Mouse (Mus musculus) limb, embryonic 12.5 days (tissue): ENCODE data around the gene Mgat5. TPM values are rescaled to one million over a fixed set of nuclear protein-coding genes. Genes with fewer than 3 reads are reported as not detected.

Experiments
- ATAC-seq: fragments of 200-750 bp; cut with Nextera tagmentation; 2 replicates; pipeline ENCODE4 v1.8.0; 2017; ENCODE audit warnings: low read depth, moderate TSS enrichment; ENCODE audit not compliant: insufficient number of reproducible peaks, insufficient read depth, low FRiP score, low TSS enrichment
- H3K27ac ChIP-seq: fragments of 300-500 bp; sonication (generic); 2 replicates; pipeline ENCODE4 v1.5.1; 2016; ENCODE audit warnings: mild to moderate bottlenecking, moderate library complexity
- H3K27me3 ChIP-seq: fragments of 300-500 bp; sonication (generic); 2 replicates; pipeline ENCODE4 v1.6.1; 2016; ENCODE audit warnings: mild to moderate bottlenecking, moderate library complexity
- H3K36me3 ChIP-seq: fragments of 300-500 bp; sonication (generic); 2 replicates; pipeline ENCODE4 v1.6.1; 2016; ENCODE audit warnings: mild to moderate bottlenecking, moderate library complexity
- H3K4me1 ChIP-seq: fragments of 300-500 bp; sonication (generic); replicated peaks from 2 replicates; pipeline ENCODE4 v1.6.1; 2016
- H3K4me2 ChIP-seq: fragments of 300-500 bp; sonication (generic); 2 replicates; pipeline ENCODE4 v1.6.1; 2016; ENCODE audit warnings: mild to moderate bottlenecking, moderate library complexity
- H3K4me3 ChIP-seq: fragments of 300-500 bp; sonication (generic); replicated peaks from 2 replicates; pipeline ENCODE4 v1.5.1; 2016; ENCODE audit warnings: mild to moderate bottlenecking
- H3K9ac ChIP-seq: fragments of 300-500 bp; sonication (generic); replicated peaks from 2 replicates; pipeline ENCODE4 v1.6.1; 2016; ENCODE audit warnings: mild to moderate bottlenecking, moderate library complexity
- H3K9me3 ChIP-seq: fragments of 300-500 bp; sonication (generic); 2 replicates; pipeline ENCODE4 v1.6.1; 2016; ENCODE audit warnings: mild to moderate bottlenecking, moderate library complexity
- WGBS: fragments of 180-500 bp; shearing (Covaris S2); methylation state at CpG from one replicate; pipeline ENCODE4 v1.1.7; 2016; 5-methylcytosine and 5-hydroxymethylcytosine counted together
- polyA plus RNA-seq: library from polyadenylated mRNA; unstranded; fragments of >200 nt; fragmentation: Nextera tagmentation; extraction: Ambion mirVana; gene quantifications from 2 replicates; pipeline ENCODE4 v1.2.1, GENCODE M21; 2016

Mgat5 gene
- polyA plus RNA-seq, 1 experiment from 2014 or later = 6.2 TPM

DNA sequence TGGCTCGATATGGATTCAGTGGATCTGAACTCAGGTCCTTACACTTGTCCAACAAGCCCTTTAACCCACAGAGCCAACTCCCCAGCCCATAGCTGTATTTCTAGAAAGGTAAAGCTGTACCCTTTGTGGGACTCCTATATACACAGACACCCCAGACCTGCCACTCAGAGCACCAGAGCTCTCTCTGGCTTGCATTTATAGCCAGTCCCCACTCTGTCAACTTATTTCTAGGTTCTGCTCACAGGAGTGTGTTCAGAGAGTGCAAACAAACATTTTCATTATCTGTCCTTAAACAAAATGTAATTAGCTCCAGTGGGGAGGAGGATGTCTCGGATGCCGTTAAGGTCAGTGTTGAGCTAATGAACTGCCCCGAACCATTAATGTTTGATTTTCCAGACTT lies 102.5 kb downstream of the Mgat5 start:
- no peaks in the 10 kb centered on the region for H3K4me1 ChIP-seq
- H3K27ac ChIP-seq = no peak overlapping the region
- no peak overlapping the region for H3K4me3 ChIP-seq
- peaks cover 4% of the 10 kb centered on the region; the same call in 1 of the 2 replicates for H3K36me3 ChIP-seq
- H3K9ac ChIP-seq = no peak overlapping the region
- WGBS = 76% methylated on average over 4 of the region's 4 CpGs
- H3K9me3 ChIP-seq = no peaks in the 10 kb centered on the region
- H3K27me3 ChIP-seq = no peaks in the 10 kb centered on the region
- ATAC-seq = no peak
- no peak overlapping the region for H3K4me2 ChIP-seq

DNA sequence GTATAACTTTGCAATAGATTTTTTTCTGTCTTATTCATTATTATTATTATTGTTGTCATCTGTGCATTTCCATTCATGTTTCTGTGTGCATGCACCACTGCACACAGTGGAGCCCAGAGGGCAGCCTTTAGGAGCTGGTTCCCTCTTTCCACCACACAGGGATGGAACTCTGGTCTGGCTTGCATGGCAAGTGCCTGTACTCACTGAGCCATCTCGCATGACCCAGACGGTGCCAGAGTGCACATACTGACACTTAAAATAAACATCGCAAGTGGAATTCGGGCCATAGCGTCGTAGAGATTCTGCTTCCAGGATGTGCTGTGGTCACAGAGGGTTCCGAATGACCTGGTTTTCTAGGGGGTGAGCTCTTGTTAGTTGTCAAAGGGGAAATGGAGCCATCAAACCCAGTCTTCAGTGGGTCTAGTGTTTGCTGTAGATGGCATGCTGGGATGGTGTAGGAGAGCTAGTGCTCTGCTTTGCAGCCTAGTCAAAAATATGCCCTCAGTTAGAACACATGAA lies 103.5 kb downstream of the Mgat5 start:
- peaks cover 4% of the 10 kb centered on the region; the same call in 1 of the 2 replicates for H3K36me3 ChIP-seq
- H3K9ac ChIP-seq = no peak overlapping the region
- no peaks in the 10 kb centered on the region for H3K9me3 ChIP-seq
- 90% methylated on average over 7 of the region's 7 CpGs for WGBS
- no peaks in the 10 kb centered on the region for H3K27me3 ChIP-seq
- H3K4me3 ChIP-seq = no peak overlapping the region
- H3K27ac ChIP-seq = no peak overlapping the region
- no peaks in the 10 kb centered on the region for H3K4me1 ChIP-seq
- no peak overlapping the region for H3K4me2 ChIP-seq
- ATAC-seq = no peak

DNA sequence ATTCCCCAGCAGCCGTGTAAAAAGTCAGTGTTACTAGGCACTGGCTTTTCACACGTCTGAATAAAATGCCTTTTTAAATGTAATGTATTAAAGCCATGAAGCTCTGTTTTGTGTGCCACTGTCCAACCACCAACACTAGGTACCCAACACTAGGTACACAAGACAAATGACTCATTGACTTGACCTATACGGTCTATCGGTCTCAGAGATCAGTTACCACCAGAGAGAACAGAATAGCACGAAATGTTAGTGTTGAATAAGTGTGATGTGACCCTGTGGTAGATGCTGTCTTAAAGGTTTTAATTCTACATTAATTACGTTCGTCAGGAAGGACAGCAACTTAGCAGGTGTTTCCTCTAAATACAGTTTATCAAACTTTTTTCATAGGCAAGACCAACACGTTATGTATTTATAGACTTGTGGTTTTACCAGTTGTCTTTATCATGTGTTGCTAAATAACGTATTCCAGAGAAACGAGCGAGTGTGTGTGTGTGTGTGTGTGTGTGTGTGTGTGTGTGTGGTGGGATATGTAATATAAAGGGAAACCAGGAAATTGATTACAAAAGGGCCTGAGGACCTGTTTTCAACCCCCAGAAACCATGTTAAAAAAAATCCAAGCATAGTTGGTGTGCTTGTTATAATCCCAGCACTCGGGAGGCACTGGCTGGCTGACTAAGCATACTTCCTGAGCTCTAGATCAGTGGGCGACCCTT lies 104.3 kb downstream of the Mgat5 start:
- Histone ChIP-seq H3K9ac (no peak overlapping the region), H3K27me3 (no peaks in the 10 kb centered on the region), H3K4me2 (no peak overlapping the region), H3K36me3 (peaks cover 4% of the 10 kb centered on the region; the same call in 1 of the 2 replicates), H3K27ac (no peak overlapping the region), H3K9me3 (no peaks in the 10 kb centered on the region), H3K4me1 (no peaks in the 10 kb centered on the region; the same call in 1 of the 2 replicates), H3K4me3 (no peak overlapping the region)
- WGBS = 91% methylated on average over 13 of the region's 13 CpGs
- ATAC-seq = no peak

DNA sequence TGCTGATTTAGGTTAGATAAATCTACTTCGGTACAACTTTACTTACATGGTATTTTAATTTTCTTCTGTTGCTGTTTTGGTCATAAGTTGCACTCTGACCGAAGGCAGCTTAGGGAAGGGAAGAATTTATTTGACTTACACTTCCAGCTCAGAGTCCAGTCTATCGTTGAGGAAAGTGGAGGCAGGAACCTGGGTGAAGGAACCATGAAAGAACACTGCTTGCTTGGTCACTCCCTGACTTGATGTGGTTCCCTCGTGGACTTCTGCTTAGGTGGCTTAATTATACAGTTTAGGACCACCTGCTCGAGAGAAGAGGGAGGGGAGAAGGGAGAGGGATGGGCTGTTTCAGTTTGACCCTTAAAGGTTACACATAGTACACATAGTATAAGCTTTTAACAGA lies 105.2 kb downstream of the Mgat5 start:
- ATAC-seq = no peak
- Histone ChIP-seq H3K27me3 (no peaks in the 10 kb centered on the region), H3K9me3 (no peaks in the 10 kb centered on the region), H3K4me2 (no peak overlapping the region), H3K27ac (no peak overlapping the region), H3K4me1 (peaks cover 4% of the 10 kb centered on the region; the same call in 1 of the 2 replicates), H3K9ac (no peak overlapping the region), H3K36me3 (peaks cover 4% of the 10 kb centered on the region; the same call in 1 of the 2 replicates), H3K4me3 (no peak overlapping the region)
- 78% methylated on average over 5 of the region's 5 CpGs for WGBS

DNA sequence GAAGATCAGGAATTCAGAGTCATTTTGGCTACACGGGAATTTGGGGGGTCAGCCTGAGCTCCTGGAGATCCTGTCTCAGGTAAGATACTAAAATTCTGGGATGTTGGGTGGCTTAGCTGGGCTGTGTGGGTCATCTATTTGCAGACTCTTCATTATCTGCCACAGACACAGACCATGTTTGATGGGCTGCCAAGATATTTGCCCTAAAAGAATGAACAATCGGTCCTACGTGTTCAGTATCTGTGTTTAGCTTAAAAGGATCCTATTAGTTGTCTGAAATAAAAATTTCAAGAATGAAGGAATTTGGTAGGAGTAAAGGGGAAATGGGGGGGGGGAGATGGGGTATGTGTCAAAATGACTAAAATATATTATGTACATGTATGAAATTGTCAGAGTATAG lies 105.9 kb downstream of the Mgat5 start:
- no peak overlapping the region for H3K9ac ChIP-seq
- 87% methylated on average over 3 of the region's 3 CpGs for WGBS
- no peak for ATAC-seq

DNA sequence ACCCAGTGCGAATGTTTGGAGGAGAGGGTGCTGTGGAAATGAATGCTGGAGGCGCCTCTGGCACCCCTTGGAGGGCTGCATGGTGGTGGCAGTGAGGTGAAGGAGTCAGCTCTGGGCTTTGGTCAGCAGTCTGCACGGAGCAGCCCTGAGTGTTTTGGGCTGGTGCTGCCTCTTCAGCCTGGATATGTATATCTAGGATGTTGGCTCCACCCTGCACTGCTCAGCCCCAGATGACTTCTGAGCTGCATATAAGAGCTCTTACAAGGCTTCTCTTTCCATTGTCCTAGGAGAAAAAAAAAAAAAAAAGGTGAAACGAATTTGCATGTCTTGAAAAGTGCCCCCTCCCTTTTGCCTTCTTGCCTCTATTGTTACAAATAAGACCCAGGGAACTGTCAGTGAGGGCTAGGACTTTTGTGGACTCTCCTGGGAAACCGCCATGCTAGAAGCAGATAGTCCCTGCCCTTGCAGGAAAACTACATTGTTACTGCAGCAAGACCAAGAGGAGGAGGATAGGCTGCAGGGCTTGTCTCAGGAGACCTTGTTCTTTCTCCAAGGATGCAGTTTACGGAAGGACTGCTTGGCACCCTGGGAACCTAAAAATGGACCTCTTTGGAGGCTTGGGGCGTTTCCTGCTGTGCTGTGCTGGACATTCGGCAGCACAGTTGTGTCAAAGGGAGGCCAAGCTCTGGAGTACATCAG lies 109.0 kb downstream of the Mgat5 start:
- WGBS = 66% methylated on average over 8 of the region's 8 CpGs
- H3K4me2 ChIP-seq = no peak overlapping the region
- no peak overlapping the region for H3K27ac ChIP-seq
- no peak overlapping the region for H3K9ac ChIP-seq
- H3K27me3 ChIP-seq = no peaks in the 10 kb centered on the region
- no peak overlapping the region for H3K4me3 ChIP-seq
- H3K36me3 ChIP-seq = no peaks in the 10 kb centered on the region; the same call in 1 of the 2 replicates
- H3K4me1 ChIP-seq = peaks cover 12% of the 10 kb centered on the region
- no peaks in the 10 kb centered on the region for H3K9me3 ChIP-seq
- ATAC-seq = no peak

More for the DNA sequence above, 105.9 kb downstream of the Mgat5 start:
- Histone ChIP-seq H3K36me3 (peaks cover 4% of the 10 kb centered on the region; the same call in 1 of the 2 replicates), H3K4me1 (peaks cover 4% of the 10 kb centered on the region; the same call in 1 of the 2 replicates), H3K27me3 (no peaks in the 10 kb centered on the region), H3K27ac (no peak overlapping the region), H3K4me2 (no peak overlapping the region), H3K9me3 (no peaks in the 10 kb centered on the region), H3K4me3 (no peak overlapping the region)

DNA sequence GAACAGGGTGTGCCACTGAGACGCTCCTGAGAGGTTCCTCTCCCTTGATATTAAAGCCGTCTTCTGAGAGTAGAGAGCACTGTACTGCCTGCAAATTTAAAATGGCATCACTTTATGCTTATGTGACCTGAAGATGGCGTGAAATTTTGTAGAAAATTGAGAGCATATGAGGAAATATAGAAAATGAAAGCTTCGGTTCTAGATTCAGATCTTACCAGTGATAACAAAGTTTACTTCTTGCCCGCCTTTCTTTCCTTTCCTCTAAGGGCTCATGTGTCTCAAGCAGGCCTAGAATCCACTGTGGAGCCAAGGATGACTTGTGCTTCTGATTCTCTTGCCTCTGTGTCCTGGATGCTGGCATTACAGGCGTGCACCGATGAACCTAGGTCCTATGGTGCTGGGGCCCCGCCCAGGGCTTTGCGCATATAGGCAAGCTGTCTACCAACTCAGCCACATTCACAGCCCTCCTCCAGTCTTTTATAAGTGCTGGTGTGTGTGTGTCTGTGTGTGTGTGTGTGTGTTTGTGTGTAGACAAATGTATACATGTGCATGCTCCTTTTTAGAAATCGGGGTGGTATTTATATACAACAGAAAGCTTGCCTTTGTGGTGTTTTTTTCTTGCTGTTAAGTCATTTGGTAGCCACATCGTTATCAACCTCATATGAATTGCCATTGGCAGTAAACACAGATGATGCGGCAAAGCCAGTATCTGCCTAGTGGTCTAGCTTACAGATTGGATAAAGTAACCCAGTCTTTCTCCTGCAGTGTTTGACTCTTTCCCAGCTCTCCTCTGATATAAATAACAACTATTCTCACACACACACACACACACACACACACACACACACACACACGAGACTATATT lies 111.2 kb downstream of the Mgat5 start:
- Histone ChIP-seq H3K4me1 (peaks cover 12% of the 10 kb centered on the region), H3K9me3 (no peaks in the 10 kb centered on the region), H3K27me3 (no peaks in the 10 kb centered on the region), H3K4me3 (no peak overlapping the region), H3K36me3 (0 out of 2 replicates have a peak, but pooled peaks cover 4% of the 10 kb centered on the region), H3K4me2 (no peak overlapping the region), H3K9ac (no peak overlapping the region), H3K27ac (no peak overlapping the region)
- ATAC-seq = no peak
- WGBS = 85% methylated on average over 13 of the region's 13 CpGs

DNA sequence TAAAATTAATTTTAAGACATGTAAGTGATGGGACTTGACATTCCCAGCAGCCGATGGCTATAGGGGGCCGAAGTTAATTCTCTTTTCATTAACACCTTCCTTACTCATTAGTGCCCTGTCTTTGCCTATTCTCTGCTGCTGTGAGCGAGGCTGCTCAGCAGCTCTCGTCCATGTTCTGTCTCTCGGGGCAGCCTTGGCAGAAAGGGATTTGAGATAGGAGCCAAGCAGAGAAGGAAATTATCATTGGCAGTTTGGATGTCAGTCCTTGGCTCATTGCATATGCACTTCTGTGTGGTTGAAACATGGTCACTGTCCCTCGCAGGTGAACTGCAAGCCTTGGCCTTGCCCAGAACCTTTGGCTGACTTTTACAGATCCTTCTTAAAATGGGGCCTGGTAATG lies 111.8 kb downstream of the Mgat5 start:
- WGBS = 73% methylated on average over 6 of the region's 6 CpGs

DNA sequence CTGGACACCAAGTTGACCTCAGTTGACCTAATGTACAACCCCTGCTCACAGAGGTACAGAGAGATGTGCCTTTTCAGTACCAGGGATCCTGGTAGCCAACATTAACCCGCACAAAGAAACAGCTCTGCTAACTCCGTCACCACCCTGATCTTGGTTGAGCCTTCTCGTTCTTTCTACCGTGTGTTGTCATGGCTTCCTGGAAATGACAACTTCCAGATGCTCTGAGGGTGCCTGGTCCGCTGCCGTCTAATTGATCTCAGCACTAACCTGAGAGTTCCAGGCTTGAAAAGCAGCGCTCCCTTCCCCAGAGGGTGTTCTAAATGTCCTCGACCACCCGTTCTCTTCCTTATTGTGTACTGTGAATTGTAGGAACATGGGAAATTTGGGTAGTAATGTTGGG lies 112.7 kb downstream of the Mgat5 start:
- Histone ChIP-seq H3K9ac (no peak overlapping the region), H3K36me3 (0 out of 2 replicates have a peak, but pooled peaks cover 6% of the 10 kb centered on the region), H3K4me2 (no peak overlapping the region), H3K4me1 (peaks cover 12% of the 10 kb centered on the region), H3K27me3 (no peaks in the 10 kb centered on the region), H3K4me3 (no peak overlapping the region), H3K27ac (no peak overlapping the region), H3K9me3 (no peaks in the 10 kb centered on the region)
- no peak for ATAC-seq
- 29% methylated on average over 9 of the region's 9 CpGs for WGBS

More for the DNA sequence above, 111.8 kb downstream of the Mgat5 start:
- H3K27me3 ChIP-seq = no peaks in the 10 kb centered on the region
- no peak overlapping the region for H3K4me3 ChIP-seq
- H3K9me3 ChIP-seq = no peaks in the 10 kb centered on the region
- no peak overlapping the region for H3K27ac ChIP-seq
- no peak for ATAC-seq
- H3K9ac ChIP-seq = no peak overlapping the region
- H3K36me3 ChIP-seq = 0 out of 2 replicates have a peak, but pooled peaks cover 6% of the 10 kb centered on the region
- H3K4me1 ChIP-seq = peaks cover 12% of the 10 kb centered on the region
- H3K4me2 ChIP-seq = no peak overlapping the region

DNA sequence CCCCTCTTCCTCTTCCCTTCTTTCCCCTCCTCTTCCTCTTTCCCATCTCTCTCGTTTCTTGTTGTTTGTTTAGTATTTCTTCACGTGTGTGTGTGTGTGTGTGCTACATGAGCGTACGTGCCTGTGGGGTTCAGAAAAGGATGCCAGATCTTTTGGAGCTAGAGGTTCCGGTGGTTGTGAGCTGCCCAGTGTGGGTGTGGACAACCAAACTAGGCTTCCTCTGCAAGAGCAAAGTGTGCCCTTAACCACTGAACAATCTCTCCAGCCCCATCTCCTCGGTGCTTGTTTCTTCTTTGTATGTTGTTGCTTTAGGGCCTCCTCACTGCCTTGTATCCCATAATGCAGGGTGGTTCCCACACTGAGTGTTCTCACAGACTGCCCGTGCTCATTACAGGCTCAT lies 113.7 kb downstream of the Mgat5 start:
- no peak overlapping the region for H3K9ac ChIP-seq
- no peaks in the 10 kb centered on the region for H3K9me3 ChIP-seq
- ATAC-seq = no peak
- H3K4me2 ChIP-seq = no peak overlapping the region
- no peak overlapping the region for H3K4me3 ChIP-seq
- no peak overlapping the region for H3K27ac ChIP-seq
- H3K27me3 ChIP-seq = no peaks in the 10 kb centered on the region
- peaks cover 8% of the 10 kb centered on the region; the same call in 1 of the 2 replicates for H3K36me3 ChIP-seq
- WGBS = 76% methylated on average over 7 of the region's 7 CpGs
- peaks cover 12% of the 10 kb centered on the region for H3K4me1 ChIP-seq
